Mouse (Mus musculus) E14TG2a.4 (cell line): Measurements from ENCODE around the gene Wwc2.

Source experiments
- CTCF ChIP-seq: conservative IDR thresholded peaks from 2 replicates; pipeline ENCODE4 v1.5.1; 2014; ENCODE audit warnings: low read length
- POU5F1 ChIP-seq: IDR thresholded peaks from 2 replicates; pipeline ENCODE4 v1.6.1; 2014; ENCODE audit warnings: low read length, borderline replicate concordance

GRCm38 (mm10) chr8:48009399-48009798 is 18.7 kb upstream of the Wwc2 start:
- no peak for TF ChIP-seq CTCF
- no peak for TF ChIP-seq POU5F1
